Mouse (Mus musculus): Measurements from ENCODE around the gene Hist2h2bb. TPM values are rescaled to one million over a fixed set of nuclear protein-coding genes. Genes with fewer than 3 reads are reported as not detected.
"Not testable (repeated sequence)": the region's sequence is repeated elsewhere in the genome, so short reads cannot be mapped to it uniquely, and the experiment has no call there.

Gene Hist2h2bb
- total RNA-seq, 2 experiments from 2014 or later = 102 to 120 TPM

DNA sequence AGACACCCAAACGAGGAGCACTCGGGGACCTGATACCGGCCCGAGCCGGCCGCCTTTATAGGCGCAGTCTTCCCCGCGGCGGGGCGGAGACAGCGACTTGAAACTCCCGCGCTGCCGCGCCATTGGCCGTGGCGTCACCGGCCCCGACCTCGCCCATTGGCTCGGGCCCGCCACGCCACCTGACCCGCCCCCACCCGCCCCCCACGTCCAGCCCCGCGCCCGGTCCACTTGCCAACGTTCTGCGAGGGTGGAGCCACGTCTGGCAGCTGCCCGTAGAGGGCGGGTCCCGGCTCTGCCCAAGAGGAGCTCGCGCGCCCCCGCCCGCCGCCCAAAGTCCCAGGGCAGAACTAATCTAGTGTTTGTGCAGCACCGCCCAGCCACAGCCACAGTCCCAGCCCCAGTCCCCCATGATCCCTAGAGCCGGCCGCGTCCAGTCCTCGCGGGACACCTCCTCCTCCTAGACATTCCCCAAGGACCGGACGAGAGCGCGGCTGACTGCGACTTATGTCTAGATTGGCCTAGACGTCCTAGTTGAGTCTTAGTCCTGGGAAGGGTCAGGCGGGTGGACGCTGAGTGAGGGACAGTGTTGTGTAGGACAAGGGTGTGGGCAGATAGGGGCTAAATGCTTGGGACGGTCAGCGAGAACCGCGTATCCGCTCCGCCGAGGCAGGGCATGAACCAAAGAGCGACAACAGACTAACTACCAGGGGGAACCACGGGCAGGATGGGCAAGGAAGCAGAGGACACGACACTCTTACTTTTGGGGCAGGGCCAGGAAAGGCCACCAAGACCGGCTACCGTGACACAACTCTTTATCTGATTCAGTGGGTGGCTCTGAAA lies 30.4 kb upstream of the Hist2h2bb start, which contains the start of gene Hist2h3c2:
Hist2h3c2 (minus strand) TSS at position 174 of the 840 bp plus-strand sequence.
- peak; percentile 33 to 62 for DNase-seq (ENCODE audit: low spot score in 2 of 2)
- intact Hi-C loops (cut with DNase I) = not testable (repeated sequence)

DNA sequence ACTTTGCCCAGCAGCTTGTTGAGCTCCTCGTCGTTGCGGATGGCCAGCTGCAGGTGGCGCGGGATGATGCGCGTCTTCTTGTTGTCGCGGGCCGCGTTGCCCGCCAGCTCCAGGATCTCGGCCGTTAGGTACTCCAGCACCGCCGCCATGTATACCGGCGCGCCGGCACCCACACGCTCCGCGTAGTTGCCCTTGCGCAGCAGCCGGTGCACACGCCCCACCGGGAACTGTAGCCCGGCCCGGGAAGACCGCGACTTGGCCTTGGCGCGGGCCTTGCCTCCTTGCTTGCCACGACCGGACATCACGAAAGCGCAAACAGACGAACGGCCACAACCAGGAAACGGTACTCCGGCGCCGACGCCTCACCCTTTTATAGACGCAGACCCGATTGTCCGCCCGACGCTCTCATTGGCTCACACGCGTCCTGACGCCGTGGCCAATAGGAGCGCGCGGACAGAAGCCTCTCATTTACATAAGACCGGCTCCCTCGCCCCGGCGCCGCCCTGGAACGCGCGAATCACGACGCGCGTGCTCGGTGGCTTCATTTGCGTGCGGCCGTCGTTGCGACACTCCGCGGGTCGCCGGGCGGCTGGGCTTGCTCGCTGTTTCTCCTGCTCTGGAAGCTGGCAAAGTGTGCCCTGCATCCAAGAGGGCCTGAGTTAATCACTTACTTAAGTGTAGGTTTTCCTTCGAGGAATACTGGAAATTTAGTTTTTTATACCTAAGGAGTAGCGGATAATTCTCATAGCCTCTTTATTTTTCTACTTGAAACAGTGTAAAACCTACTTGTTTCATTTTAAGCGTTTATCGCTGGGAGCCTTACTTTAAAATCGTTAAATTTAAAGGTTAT lies 29.4 kb upstream of the Hist2h2bb start, which contains the start of gene Hist2h2aa2:
Hist2h2aa2 (minus strand) TSS at position 328 of the 850 bp plus-strand sequence.
- DNase-seq (ENCODE audit: low spot score in 2 of 2) = peak; percentile 97 to 98
- intact Hi-C loops (cut with DNase I) = not testable (repeated sequence)

DNA sequence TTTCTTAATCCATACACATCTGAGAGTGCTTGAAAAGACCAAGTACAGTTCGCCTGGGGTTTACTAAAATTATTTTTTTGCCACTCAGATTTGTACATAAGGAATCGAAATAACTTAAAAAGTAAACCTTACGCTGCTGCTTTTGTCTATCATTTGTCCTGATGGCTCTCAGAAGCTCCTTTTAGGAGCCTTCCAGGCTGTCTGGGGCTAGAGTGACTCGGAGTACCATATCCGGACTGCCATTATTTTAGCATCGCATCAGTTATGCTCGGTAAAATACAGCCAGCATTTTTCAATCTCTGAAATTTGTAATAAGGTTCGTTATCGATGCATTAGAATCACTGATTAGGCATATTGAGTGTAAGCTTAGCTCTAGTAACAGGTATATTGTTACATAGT lies 28.8 kb upstream of the Hist2h2bb start:
- intact Hi-C loops (cut with DNase I) = no loop called here
- no peak for DNase-seq (ENCODE audit: low spot score in 2 of 2)

DNA sequence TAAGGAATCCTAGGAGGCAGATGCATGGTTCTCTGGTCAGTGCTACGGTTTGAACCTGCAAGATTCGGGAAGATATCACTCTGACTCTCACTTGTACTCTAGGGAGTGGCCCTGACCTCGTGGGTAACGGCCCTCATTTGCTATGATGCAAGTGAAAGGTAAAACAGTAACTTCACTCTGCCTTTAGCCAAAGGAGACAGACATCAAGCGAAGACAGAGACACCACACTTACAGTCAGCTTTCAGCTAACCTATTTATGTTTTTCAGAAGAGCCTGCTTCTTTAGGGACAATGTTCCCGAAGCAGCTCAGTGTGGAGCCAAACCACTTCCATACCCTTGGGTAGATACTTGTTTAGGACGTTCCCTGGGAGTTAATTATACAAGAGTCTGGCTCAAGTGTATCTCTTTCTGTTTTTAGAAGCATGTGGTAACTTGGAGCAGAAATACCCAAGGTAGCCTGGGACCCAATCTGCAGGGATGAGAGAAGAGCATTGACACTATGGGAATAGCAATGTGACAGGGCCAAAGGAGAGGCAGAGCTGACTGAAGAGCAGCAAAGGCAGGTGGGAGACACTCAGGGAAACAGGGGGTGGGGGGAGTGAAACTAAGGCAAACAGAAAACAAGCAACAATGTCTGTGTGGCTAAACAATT lies 25.5 kb upstream of the Hist2h2bb start:
- DNase-seq (ENCODE audit: low spot score in 2 of 2) = no peak
- intact Hi-C loops (cut with DNase I) = no loop called here

DNA sequence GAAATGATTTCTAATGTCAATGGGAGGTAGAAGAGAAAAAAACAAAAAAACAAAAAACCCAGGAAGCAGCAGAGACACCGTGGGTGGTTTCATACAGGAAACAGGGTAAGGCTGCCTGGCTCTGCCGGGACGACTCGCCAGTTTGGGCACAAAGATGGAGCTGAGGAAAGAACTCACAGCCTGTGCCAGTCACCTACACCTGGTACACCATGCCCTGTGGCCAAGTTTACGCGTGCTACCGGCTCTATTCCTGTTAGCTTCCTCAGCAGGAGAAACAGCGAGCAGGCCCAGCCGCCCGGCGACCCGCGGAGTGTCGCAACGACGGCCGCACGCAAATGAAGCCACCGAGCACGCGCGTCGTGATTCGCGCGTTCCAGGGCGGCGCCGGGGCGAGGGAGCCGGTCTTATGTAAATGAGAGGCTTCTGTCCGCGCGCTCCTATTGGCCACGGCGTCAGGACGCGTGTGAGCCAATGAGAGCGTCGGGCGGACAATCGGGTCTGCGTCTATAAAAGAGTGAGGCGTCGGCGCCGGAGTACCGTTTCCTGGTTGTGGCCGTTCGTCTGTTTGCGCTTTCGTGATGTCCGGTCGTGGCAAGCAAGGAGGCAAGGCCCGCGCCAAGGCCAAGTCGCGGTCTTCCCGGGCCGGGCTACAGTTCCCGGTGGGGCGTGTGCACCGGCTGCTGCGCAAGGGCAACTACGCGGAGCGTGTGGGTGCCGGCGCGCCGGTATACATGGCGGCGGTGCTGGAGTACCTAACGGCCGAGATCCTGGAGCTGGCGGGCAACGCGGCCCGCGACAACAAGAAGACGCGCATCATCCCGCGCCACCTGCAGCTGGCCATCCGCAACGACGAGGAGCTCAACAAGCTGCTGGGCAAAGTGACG lies 24.3 kb upstream of the Hist2h2bb start, which contains the start of gene Hist2h2aa1:
Hist2h2aa1 (plus strand) TSS at position 495 of the 884 bp plus-strand sequence.
- DNase-seq (ENCODE audit: low spot score in 2 of 2) = peak; percentile 89 to 90
- intact Hi-C loops (cut with DNase I) = not testable (repeated sequence)

DNA sequence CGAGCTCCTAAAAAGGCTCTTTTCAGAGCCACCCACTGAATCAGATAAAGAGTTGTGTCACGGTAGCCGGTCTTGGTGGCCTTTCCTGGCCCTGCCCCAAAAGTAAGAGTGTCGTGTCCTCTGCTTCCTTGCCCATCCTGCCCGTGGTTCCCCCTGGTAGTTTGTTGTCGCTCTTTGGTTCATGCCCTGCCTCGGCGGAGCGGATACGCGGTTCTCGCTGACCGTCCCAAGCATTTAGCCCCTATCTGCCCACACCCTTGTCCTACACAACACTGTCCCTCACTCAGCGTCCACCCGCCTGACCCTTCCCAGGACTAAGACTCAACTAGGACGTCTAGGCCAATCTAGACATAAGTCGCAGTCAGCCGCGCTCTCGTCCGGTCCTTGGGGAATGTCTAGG lies 23.5 kb upstream of the Hist2h2bb start:
- intact Hi-C loops (cut with DNase I); DNase-seq (ENCODE audit: low spot score in 2 of 2): not testable (repeated sequence)

DNA sequence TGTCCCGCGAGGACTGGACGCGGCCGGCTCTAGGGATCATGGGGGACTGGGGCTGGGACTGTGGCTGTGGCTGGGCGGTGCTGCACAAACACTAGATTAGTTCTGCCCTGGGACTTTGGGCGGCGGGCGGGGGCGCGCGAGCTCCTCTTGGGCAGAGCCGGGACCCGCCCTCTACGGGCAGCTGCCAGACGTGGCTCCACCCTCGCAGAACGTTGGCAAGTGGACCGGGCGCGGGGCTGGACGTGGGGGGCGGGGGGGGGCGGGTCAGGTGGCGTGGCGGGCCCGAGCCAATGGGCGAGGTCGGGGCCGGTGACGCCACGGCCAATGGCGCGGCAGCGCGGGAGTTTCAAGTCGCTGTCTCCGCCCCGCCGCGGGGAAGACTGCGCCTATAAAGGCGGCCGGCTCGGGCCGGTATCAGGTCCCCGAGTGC lies 23.1 kb upstream of the Hist2h2bb start, which contains the start of gene Hist2h3c1:
Hist2h3c1 (plus strand) TSS at position 259 of the 430 bp plus-strand sequence.
- intact Hi-C loops (cut with DNase I); DNase-seq (ENCODE audit: low spot score in 2 of 2): not testable (repeated sequence)

DNA sequence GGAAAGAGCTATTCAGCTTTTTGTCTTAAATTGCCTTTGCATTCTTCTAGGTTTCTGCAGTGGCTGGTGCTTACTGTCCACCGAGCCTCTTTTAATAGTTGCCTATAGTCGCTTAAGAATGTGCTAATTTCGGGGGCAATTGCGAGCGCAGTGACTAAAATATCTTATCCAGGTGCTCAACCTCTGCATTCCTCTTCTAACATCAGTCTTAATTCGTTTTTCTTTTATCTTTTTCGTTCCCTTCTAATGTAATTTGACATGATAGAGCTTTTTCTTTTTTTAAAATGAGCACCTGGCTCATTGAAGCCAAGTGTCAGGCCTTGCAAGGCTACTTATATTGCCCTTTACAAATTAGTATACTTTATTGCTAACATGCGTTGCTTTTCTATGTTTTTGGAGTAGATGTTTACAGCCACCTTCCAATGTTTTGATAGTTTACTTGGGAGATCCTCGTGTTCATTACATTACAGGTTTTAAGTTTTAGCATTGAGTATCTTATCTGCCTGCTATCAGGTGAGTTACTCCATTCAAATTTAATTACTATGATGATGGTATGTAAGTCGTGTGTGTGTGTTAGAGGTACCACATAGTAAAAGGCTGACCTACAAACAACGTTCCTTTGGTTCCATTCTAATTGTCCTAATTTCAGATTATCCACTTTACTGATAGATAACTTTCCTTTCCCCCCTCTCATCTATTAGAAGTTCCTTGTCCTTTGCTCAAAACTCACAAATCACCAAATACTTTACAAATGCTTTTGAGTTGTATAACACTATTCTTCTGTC lies 22.0 kb upstream of the Hist2h2bb start:
- intact Hi-C loops (cut with DNase I) = no loop called here
- no peak for DNase-seq (ENCODE audit: low spot score in 2 of 2)

DNA sequence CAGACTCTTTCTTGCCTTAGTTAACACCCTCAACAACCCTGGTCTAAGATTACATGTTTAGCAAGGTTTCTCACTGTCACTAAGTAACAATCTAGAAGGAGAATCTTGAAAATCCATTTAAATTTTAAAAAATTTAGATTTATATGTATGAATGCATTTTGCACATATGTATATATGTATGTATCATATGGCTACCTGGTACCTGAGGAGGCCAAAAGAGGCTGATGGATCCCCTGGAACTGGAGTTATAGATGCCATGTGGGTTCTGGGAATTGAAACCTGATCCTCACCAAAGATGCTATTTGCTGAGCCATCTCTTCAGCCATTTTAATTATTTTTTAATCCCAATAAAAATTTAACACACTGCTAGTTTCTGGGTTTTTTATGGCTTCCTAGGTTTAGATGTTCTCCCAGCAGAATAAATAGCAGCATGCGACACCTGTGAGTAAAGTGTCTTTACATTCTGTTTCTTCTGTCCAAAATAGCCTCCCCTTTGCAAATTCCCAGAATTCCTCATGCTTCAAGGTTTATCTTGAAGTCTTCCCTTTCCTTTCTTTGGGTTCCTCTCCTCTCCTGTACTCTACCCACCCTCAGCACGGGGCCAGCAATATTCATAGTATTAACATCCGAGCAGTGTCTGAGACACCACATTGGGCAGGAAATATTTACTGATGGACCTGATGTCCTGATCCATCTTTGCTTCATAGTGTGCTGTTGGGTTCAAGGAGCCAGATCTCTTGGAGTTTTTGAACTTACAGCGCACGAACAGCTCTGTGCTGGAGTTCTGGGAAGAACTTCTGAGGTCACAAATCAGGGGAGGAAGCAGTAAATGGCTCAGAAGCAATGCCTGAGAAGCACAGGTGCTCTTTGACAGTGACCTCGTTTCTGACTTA lies 21.2 kb upstream of the Hist2h2bb start:
- intact Hi-C loops (cut with DNase I) = no loop called here
- no peak for DNase-seq (ENCODE audit: low spot score in 2 of 2)

DNA sequence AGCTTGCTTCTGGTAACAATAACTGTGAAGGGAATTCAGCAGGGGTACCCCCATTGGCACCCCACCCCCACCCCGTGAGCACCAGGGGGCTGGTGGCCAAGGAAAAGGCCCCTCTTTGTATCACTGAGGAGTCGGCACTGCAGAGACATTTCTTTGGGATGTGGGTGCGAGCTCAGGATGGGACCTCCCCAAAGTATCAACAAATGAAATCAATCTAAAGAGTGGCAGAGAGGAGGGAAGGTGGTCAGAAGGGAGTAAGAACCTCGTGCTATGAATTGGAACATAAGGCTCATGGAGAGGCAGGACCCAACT lies 20.6 kb upstream of the Hist2h2bb start:
- DNase-seq (ENCODE audit: low spot score in 2 of 2) = no peak
- intact Hi-C loops (cut with DNase I) = no loop called here

DNA sequence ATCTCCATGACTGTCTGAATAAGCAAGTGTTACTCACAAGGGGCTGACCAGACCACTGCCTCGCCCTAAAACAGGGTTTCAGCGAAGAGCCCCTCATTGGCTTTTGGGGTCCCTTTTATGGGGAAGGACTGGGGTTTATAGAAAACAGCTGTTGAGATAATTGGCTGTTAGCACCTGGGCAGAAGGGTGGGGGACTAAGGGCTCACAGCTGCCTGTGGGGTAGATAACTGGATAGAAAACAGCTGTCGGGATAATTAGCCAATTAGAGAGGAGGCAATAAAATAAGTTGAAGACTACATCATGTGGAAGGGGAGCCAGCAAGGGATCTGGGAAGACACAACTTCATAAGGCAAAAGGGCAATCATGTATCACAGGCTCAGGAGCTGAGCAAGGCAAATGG lies 18.7 kb upstream of the Hist2h2bb start:
- intact Hi-C loops (cut with DNase I) = no loop called here
- DNase-seq (ENCODE audit: low spot score in 2 of 2) = no peak

DNA sequence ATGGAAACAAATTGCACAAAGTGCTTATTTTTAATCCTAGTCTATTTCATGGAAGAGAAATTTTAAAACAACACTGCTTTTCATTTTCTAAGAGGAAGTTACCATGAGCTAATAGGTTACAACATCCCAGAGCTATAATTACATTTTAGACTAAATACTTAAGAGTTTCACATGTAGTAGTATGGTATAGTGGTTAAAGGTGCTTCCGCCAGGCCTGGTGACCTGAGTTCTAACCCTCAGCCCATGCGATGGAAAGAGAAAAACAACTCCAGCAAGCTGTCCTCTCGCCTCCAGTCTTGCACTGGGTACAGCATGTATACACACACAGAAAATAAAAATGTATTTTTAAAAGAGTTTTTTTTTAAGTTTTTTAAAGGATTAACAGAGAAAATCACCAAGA lies 17.8 kb upstream of the Hist2h2bb start:
- DNase-seq (ENCODE audit: low spot score in 2 of 2) = no peak
- intact Hi-C loops (cut with DNase I) = no loop called here

DNA sequence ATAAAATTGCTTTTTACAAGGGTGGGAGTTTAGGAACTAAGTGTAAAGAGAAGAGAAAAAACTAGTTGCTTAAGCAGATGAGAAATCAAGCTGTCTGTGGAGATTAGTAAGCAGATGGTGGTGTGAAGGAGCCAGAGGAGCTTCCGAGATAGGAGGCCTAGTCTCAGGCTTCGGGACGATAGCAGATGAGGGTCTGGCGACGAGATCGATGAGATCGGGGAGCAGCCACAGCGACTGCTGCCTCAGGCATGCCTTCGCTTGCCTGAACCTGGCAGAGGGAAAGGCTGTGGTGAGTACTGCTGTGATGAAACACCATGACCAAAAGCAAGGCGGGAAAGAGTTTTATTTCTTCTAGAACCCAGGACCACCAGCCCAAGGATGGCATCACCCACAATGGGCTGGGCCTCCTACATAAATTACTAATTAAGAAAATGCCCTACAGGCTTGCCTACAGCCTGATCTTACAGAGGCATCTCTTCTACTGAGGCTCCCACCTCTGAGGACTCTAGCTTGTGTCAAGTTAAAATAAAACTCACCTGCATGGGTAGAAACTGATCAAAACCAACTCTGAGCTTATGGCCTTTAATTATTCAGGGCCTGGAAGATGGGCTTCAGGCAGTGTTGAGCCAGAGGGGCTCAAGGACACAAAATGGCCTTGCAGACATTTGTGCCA lies 14.7 kb upstream of the Hist2h2bb start:
- DNase-seq (ENCODE audit: low spot score in 2 of 2) = no peak
- intact Hi-C loops (cut with DNase I) = no loop called here

DNA sequence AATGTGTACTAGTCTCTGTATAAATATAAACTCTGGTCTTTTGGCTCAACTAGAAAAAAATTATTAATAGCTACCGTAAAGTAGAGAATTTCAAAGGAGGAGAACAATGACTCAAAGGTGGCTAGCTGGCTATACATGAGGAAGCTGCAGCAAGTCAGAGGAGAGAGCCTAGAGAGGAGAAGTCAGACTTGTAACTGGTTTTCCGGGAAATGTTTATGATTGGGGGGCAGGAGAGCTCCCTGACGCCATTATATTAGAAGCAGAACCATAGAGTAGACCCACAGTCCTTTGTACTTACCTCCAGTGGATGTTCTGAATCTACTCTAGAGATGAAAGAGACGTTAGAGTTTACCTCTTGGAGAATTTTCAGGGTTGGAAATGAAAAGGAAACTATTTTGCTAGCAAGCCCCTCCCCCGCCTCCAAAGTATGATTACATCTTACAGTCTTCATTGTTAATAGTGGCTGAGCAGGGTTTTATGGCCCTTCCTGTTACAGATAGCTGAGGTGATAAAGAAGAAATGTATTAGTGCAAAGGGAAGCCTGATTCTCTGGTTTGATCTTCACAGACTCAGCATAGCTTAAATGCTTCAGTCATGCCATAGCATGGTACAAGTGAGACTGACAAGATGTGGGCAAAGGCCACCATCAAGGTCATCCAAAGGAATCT lies 13.5 kb upstream of the Hist2h2bb start:
- intact Hi-C loops (cut with DNase I) = no loop called here
- no peak for DNase-seq (ENCODE audit: low spot score in 2 of 2)

DNA sequence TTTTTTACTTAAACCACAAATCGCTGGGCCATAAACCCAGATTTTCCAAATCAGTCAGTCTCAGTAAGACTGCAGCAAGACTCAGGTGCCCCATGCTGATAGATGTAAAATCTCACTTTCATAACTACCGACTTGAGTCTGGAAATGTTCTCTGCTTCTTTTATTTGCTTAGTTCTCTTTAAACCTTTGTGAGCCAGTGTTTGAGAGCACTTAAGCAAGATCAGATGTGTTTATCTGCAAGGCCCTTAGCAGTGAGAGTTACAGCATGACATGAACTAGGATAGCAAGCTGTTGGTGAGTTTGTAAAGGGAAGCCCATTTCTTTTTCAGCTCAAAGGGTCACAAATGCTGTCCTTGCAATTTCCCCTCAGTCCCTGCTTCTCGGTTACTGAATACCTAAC lies 12.4 kb upstream of the Hist2h2bb start:
- intact Hi-C loops (cut with DNase I) = no loop called here
- DNase-seq (ENCODE audit: low spot score in 2 of 2) = no peak

DNA sequence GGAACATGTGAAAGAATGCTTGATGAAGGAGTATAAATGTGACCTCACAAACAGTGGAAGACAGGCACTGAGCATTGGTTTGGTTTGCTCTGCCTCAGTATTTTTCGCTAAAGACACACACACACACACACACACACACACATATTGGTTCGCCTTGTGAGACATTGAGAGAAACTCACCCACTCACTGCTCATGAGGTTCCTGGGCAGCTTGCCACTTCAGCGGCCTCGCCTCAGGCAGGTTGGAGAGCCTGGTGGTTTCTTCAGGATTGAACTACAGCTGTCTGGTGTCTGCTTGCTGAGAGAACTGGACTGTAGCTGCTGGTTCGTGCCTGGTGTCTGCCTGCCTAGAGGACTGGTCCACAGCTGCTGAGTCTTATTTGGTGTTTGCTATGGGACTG lies 9.3 kb upstream of the Hist2h2bb start:
- intact Hi-C loops (cut with DNase I) = no loop called here
- no peak for DNase-seq (ENCODE audit: low spot score in 2 of 2)
